Mouse (Mus musculus): ENCODE data around the gene Gm10799.
"Not testable (repeated sequence)": the region's sequence is repeated elsewhere in the genome, so short reads cannot be mapped to it uniquely, and the experiment has no call there.

- TF ChIP-seq CTCF (conservative IDR thresholded peaks at IDR 0.05; ENCODE audit: insufficient read depth, insufficient read length, low read depth, low read length); POLR2A (IDR thresholded peaks at IDR 0.05; ENCODE audit: low read depth, low read length): not testable (repeated sequence)
These were observed 28.4 kb upstream of the Gm10799 start for GRCm38 (mm10) chr2:104096796-104097195.
